Mouse (Mus musculus) CD4-positive helper T cell, adult 2 months (primary cell): ENCODE data around the gene Casc3.

ENCODE experiments used
- DNase-seq: peaks from one replicate; pipeline ENCODE4 v3.0.0-alpha.2; 2012; ENCODE audit warnings: low read depth, missing footprints, low spot score

The Casc3 gene

GRCm38 (mm10) chr11:98829875-98830274, 25.2 kb downstream of the Casc3 start:
- no peak for DNase-seq

GRCm38 (mm10) chr11:98835296-98835695, 30.6 kb downstream of the Casc3 start:
- DNase-seq, result no peak

GRCm38 (mm10) chr11:98835725-98836124, 31.0 kb downstream of the Casc3 start:
- DNase-seq, result no peak

- DNase-seq, result no peak
These were observed 31.4 kb downstream of the Casc3 start for GRCm38 (mm10) chr11:98836128-98836527.

- DNase-seq, result peak; percentile 79
These were observed 32.0 kb downstream of the Casc3 start, which contains the start of gene Rapgefl1 for GRCm38 (mm10) chr11:98836651-98837141. TSS of gene Rapgefl1 (plus strand) at chr11:98836785.

- no peak for DNase-seq
These were observed 32.6 kb downstream of the Casc3 start for GRCm38 (mm10) chr11:98837231-98837704.

GRCm38 (mm10) chr11:98837917-98838316, 33.2 kb downstream of the Casc3 start:
- DNase-seq, result no peak

- no peak for DNase-seq
These were observed 33.8 kb downstream of the Casc3 start for GRCm38 (mm10) chr11:98838512-98838911.

GRCm38 (mm10) chr11:98839402-98839801, 34.7 kb downstream of the Casc3 start:
- DNase-seq, result no peak

GRCm38 (mm10) chr11:98839897-98840296, 35.2 kb downstream of the Casc3 start:
- DNase-seq, result no peak

GRCm38 (mm10) chr11:98846016-98846415, 41.3 kb downstream of the Casc3 start:
- DNase-seq, result no peak

- no peak for DNase-seq
These were observed 42.3 kb downstream of the Casc3 start for GRCm38 (mm10) chr11:98846865-98847604.

GRCm38 (mm10) chr11:98849196-98849894, 44.6 kb downstream of the Casc3 start:
- no peak for DNase-seq

GRCm38 (mm10) chr11:98850100-98851093, 45.7 kb downstream of the Casc3 start:
- no peak for DNase-seq

- no peak for DNase-seq
These were observed 49.4 kb downstream of the Casc3 start for GRCm38 (mm10) chr11:98854116-98854515.

GRCm38 (mm10) chr11:98854659-98855058, 50.0 kb downstream of the Casc3 start:
- DNase-seq, result no peak

GRCm38 (mm10) chr11:98858759-98859731, 54.3 kb downstream of the Casc3 start:
- DNase-seq, result peak; percentile 74

GRCm38 (mm10) chr11:98863028-98863750, 58.5 kb downstream of the Casc3 start, which contains the start of gene Wipf2:
TSS of gene Wipf2 (plus strand) at chr11:98863638.
- peak; percentile 97 for DNase-seq

- peak; percentile 72 for DNase-seq
These were observed 59.2 kb downstream of the Casc3 start for GRCm38 (mm10) chr11:98863751-98864429.
